Mouse (Mus musculus) G1E (cell line): ENCODE data around the gene Rnf114.

Experiments
- CTCF ChIP-seq: IDR thresholded peaks from 2 replicates; pipeline ENCODE4 v1.5.1; 2012; ENCODE audit warnings: low read depth, low read length, inconsistent platforms, mixed read lengths
- GATA1 ChIP-seq: IDR thresholded peaks from 2 replicates; pipeline ENCODE4 v1.6.1; 2012; ENCODE audit warnings: borderline replicate concordance, low read length, inconsistent platforms, mixed read lengths
- POLR2AphosphoS5 ChIP-seq: IDR thresholded peaks from 2 replicates; pipeline ENCODE4 v1.6.1; 2012; ENCODE audit warnings: low read depth, low read length, inconsistent platforms; ENCODE audit not compliant: insufficient replicate concordance

DNA sequence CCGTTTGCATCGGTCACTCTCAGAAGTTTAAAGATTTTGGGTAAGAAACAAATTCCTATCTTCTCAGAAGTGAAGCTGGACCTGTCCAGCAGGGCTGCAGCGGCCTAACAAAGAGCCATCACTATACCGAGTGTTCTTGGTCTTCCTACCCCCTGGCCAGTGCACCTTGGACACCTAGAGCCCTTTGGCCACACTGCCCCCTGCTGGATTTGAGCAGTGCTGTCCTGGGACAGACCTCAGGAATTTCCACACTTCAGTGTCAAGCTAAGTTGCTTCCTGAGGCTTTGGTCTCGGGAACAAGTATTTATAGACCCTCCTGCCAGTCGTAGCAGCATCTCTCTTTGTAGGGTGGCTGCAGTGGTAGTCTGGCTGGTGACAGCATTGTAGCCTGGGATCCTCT is 29.5 kb upstream of the Rnf114 start:
- TF ChIP-seq CTCF (peak; percentile 71), GATA1 (no peak), POLR2AphosphoS5 (no peak)
